Mouse (Mus musculus) CH12.LX (cell line): ENCODE data around the gene Hpse2.

ENCODE experiments used
- CHD1 ChIP-seq: IDR thresholded peaks from 2 replicates; pipeline ENCODE4 v1.6.1; 2012; ENCODE audit warnings: low read depth, low read length, improper control_type of control experiment, inconsistent platforms
- CTCF ChIP-seq, 2 experiments: IDR thresholded peaks in 1 of 2; conservative IDR thresholded peaks in 1 of 2; 2 replicates each; pipeline ENCODE4 v1.5.1; 2011 to 2012; ENCODE audit warnings: low read depth in 2 of 2, low read length in 2 of 2, improper control_type of control experiment in 1 of 2, inconsistent platforms in 1 of 2, mild to moderate bottlenecking in 1 of 2, moderate library complexity in 1 of 2
- EP300 ChIP-seq: IDR thresholded peaks from 2 replicates; pipeline ENCODE4 v1.6.1; 2011; ENCODE audit warnings: low read length, improper control_type of control experiment
- MAFK ChIP-seq: IDR thresholded peaks from 2 replicates; pipeline ENCODE4 v1.6.1; 2011; ENCODE audit warnings: low read length, improper control_type of control experiment; ENCODE audit not compliant: insufficient replicate concordance
- RCOR1 ChIP-seq: conservative IDR thresholded peaks from 2 replicates; pipeline ENCODE4 v1.6.1; 2012; ENCODE audit warnings: low read depth, mild to moderate bottlenecking, inconsistent platforms, low read length, improper control_type of control experiment
- SIN3A ChIP-seq: IDR thresholded peaks from 2 replicates; pipeline ENCODE4 v1.6.1; 2012; ENCODE audit warnings: low read length, improper control_type of control experiment, inconsistent platforms
- TCF12 ChIP-seq: IDR thresholded peaks from 2 replicates; pipeline ENCODE4 v1.6.1; 2014; ENCODE audit warnings: low read depth, mild to moderate bottlenecking, inconsistent platforms, low read length, improper control_type of control experiment
- ZKSCAN1 ChIP-seq: IDR thresholded peaks from 2 replicates; pipeline ENCODE4 v1.6.1; 2012; ENCODE audit warnings: low read depth, inconsistent platforms, low read length, improper control_type of control experiment, borderline replicate concordance

- TF ChIP-seq CHD1, result no peak
- TF ChIP-seq CTCF (conservative IDR thresholded peaks at IDR 0.05 in 1 of 2, IDR thresholded peaks at IDR 0.05 in 1 of 2; ENCODE audit: low read depth in 2 of 2, low read length in 2 of 2), result no peak
- TF ChIP-seq EP300, result no peak
- no peak for TF ChIP-seq ZKSCAN1
- TF ChIP-seq MAFK, result no peak
- TF ChIP-seq TCF12, result no peak
- TF ChIP-seq RCOR1, result no peak
- no peak for TF ChIP-seq SIN3A
Observed at GRCm38 (mm10) chr19:42740163-42740899, 647.8 kb downstream of the Hpse2 start.
